Mouse (Mus musculus) left cerebral cortex, adult 18-20 months (tissue): ENCODE results near the gene Defa25. TPM values are rescaled to one million over a fixed set of nuclear protein-coding genes. Genes with fewer than 3 reads are reported as not detected.
"Not testable (repeated sequence)": the region's sequence is repeated elsewhere in the genome, so short reads cannot be mapped to it uniquely, and the experiment has no call there.

Source experiments
- DNase-seq, 2 experiments: peaks; one replicate each; pipeline ENCODE4 v3.0.0; 2021 to 2022; ENCODE audit warnings: low spot score in 2 of 2, mixed read lengths in 1 of 2
- long read RNA-seq, 2 experiments: library from polyadenylated mRNA; stranded (forward); transcript quantifications; one replicate each; pipeline ENCODE4 v2.0.0; 2021
- total RNA-seq, 2 experiments: library from RNA; stranded (reverse); gene quantifications; 2 replicates each; pipeline ENCODE4 v1.2.3; 2021

Gene Defa25
- not detected for total RNA-seq
- long read RNA-seq, experiment 1, result 0 reads
- long read RNA-seq, experiment 2, result 0 reads

DNA sequence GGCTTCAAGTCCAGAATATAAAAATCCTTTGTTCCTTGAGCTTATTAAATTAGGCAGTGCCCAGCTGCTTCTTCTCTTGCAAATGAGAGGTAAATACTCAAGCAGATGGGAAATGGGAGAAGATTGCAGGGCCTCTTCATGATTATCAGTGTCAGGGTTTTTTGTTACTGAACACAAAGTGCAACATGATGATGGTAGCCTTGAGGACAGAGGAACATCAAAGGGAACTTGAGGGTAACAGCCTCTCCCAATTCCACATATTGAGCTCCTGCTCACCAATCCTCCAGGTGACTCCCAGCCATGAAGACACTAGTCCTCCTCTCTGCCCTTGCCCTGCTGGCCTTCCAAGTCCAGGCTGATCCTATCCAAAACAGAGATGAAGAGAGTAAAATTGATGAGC, at the start of gene Defa25:
Gene Defa25 (plus strand): TSS at position 301 of the 400 bp plus-strand sequence.
- not testable (repeated sequence) for DNase-seq

DNA sequence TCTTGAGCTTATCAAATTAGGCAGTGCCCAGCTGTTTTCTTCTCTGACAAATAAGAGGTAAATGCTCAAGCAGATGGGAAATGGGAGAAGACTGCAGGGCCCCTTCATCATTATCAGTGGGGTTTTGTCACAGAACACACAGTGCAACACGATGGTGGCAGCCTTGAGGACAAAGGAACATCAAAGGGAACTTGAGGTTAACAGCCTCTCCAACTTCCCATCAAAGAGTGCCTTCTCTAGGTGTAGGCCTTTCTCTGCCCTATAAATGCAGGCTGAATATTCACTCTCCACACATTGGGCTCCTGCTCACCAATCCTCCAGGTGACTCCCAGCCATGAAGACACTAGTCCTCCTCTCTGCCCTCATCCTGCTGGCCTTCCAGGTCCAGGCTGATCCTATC, 29.5 kb upstream of the Defa25 start, which contains the start of gene Defa23:
Gene Defa23 (plus strand): TSS at position 301 of the 400 bp plus-strand sequence.
- not testable (repeated sequence) for DNase-seq

DNA sequence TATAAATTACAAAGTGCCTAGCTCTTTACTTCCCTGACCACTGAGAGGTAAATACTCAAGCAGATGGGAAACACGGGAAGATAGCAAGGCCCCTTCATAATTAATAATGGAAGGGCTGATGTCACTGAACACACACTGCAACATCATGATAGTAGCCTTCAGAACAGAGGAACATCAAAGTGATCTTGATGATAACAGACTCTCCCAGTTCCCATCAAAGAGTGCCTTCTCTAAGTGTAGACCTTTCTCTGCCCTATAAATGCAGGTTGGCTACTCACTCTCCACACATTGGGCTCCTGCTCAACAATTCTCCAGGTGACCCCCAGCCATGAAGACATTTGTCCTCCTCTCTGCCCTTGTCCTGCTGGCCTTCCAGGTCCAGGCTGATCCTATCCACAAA, 19.5 kb upstream of the Defa25 start, which contains the start of gene Defa35:
Gene Defa35 (plus strand): TSS at position 301 of the 400 bp plus-strand sequence.
- not testable (repeated sequence) for DNase-seq

- peak in 1 of 2 experiments; percentile 12 for DNase-seq
These were observed 8.9 kb downstream of the Defa25 start for GRCm38 (mm10) chr8:21093106-21093505.

GRCm38 (mm10) chr8:21095950-21096349, 11.7 kb downstream of the Defa25 start, which contains the start of gene Gm14851:
Gene Gm14851, minus strand, starts transcription at chr8:21096050.
- not testable (repeated sequence) for DNase-seq

DNA sequence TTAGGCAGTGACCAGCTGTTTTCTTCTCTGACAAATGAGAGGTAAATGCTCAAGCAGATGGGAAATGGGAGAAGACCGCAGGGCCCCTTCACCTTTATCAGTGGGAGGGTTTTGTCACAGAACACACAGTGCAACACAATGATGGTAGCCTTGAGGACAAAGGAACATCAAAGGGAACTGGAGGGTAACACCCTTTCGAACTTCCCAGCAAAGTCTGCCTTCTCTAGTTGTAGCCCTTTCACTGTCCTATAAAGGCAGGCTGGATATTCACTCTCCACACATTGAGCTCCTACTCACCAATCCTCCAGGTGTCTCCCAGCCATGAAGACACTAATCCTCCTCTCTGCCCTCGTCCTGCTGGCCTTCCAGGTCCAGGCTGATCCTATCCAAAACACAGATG, 50.1 kb downstream of the Defa25 start, which contains the start of gene Defa30:
Gene Defa30 (plus strand): TSS at position 301 of the 400 bp plus-strand sequence.
- not testable (repeated sequence) for DNase-seq

Other genes with a start within 250 kb of the Defa25 start
- not detected for gene Defb33, start 191.8 kb upstream of the Defa25 start, total RNA-seq
- gene Gm15056, start 181.8 kb upstream of the Defa25 start, total RNA-seq, result not detected
- gene Gm6040, start 162.4 kb upstream of the Defa25 start, total RNA-seq, result not detected
- not detected for gene AY761185, start 139.7 kb upstream of the Defa25 start, total RNA-seq
- not detected for gene Defa21, start 58.9 kb upstream of the Defa25 start, total RNA-seq
- not detected for gene Defa23, start 29.4 kb upstream of the Defa25 start, total RNA-seq
- not detected for gene Defa35, start 19.4 kb upstream of the Defa25 start, total RNA-seq
- gene Gm14851, start 11.6 kb downstream of the Defa25 start, total RNA-seq, result not detected
- gene Defa30, start 50.2 kb downstream of the Defa25 start, total RNA-seq, result not detected
- gene Defa22, start 77.8 kb downstream of the Defa25 start, total RNA-seq, result not detected
- gene Defa31, start 107.2 kb downstream of the Defa25 start, total RNA-seq, result not detected
- not detected for gene Gm15293, start 117.1 kb downstream of the Defa25 start, total RNA-seq
- gene Gm15292, start 165.3 kb downstream of the Defa25 start, total RNA-seq, result not detected
- gene Defa27, start 231.1 kb downstream of the Defa25 start, total RNA-seq, result not detected
- gene Defa29, start 242.6 kb downstream of the Defa25 start, total RNA-seq, result not detected